Mouse (Mus musculus): ENCODE results near the gene Hdac9. TPM values are rescaled to one million over a fixed set of nuclear protein-coding genes. Genes with fewer than 3 reads are reported as not detected.

The Hdac9 gene
- polyA plus RNA-seq, 1 experiment from 2014 or later: 17.0 TPM

GRCm38 (mm10) chr12:34714266-34714939, 202.5 kb downstream of the Hdac9 start:
- peaks cover 6% of the 10 kb centered on the region for H3K4me1 ChIP-seq (ENCODE audit: control insufficient read depth, insufficient read depth, low read length)
- H3K9ac ChIP-seq (replicated peaks; ENCODE audit: low read length): no peak overlapping the region
- peak; percentile 54 for DNase-seq
- H3K27me3 ChIP-seq (ENCODE audit: control insufficient read depth, insufficient read depth, low read length): no peaks in the 10 kb centered on the region
- no peak for ATAC-seq (ENCODE audit: low FRiP score, low TSS enrichment)
- no peak overlapping the region for H3K4me2 ChIP-seq (ENCODE audit: low read length)
- no peak overlapping the region for H3K4me3 ChIP-seq (replicated peaks; ENCODE audit: low read depth, low read length)
- H3K27ac ChIP-seq (replicated peaks; ENCODE audit: low read depth, low read length): no peak overlapping the region; the same call in 1 of the 2 replicates
- H3K36me3 ChIP-seq (ENCODE audit: control insufficient read depth, insufficient read depth, low read length): no peaks in the 10 kb centered on the region
- 62% methylated on average over 14 of the region's 14 CpGs for WGBS
- no peaks in the 10 kb centered on the region for H3K9me3 ChIP-seq (ENCODE audit: control insufficient read depth, low read length)

DNA sequence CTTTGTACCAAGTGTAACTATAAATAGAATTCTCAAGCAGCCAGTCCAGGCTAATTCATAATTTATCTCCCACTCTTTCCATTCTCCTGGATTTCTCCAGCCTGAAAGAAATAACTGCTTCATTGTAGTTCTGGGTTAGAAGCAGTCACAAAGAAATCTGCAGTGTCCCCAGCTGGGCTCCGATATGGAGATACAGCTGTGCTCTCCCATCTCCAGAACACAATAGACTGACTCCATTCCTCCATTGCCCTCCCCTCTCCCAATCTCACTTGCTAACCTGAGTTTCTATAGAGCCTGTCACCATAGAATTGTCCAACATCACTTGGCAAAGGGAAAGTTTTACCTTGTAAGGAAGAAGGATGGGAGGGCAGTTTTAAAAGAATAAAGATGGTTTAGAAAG, 218.9 kb downstream of the Hdac9 start:
- peak; percentile 11 for DNase-seq
- ATAC-seq (ENCODE audit: low FRiP score, low TSS enrichment): no peak
- WGBS: 22% methylated on average over 1 of the region's 1 CpGs

GRCm38 (mm10) chr12:34696736-34697135, 220.2 kb downstream of the Hdac9 start:
- Histone ChIP-seq H3K4me1 (ENCODE audit: control insufficient read depth, insufficient read depth, low read length) (no peaks in the 10 kb centered on the region), H3K9me3 (ENCODE audit: control insufficient read depth, low read length) (no peaks in the 10 kb centered on the region), H3K4me2 (ENCODE audit: low read length) (no peak overlapping the region), H3K9ac (replicated peaks; ENCODE audit: low read length) (no peak overlapping the region), H3K4me3 (replicated peaks; ENCODE audit: low read depth, low read length) (no peak overlapping the region), H3K27me3 (ENCODE audit: control insufficient read depth, insufficient read depth, low read length) (no peaks in the 10 kb centered on the region), H3K36me3 (ENCODE audit: control insufficient read depth, insufficient read depth, low read length) (no peaks in the 10 kb centered on the region), H3K27ac (replicated peaks; ENCODE audit: low read depth, low read length) (no peak overlapping the region)
- no peak for DNase-seq
- 88% methylated on average over 1 of the region's 1 CpGs for WGBS
- ATAC-seq (ENCODE audit: low FRiP score, low TSS enrichment): no peak

More for the DNA sequence above, 218.9 kb downstream of the Hdac9 start:
- no peaks in the 10 kb centered on the region for H3K4me1 ChIP-seq (ENCODE audit: control insufficient read depth, insufficient read depth, low read length)
- H3K9ac ChIP-seq (replicated peaks; ENCODE audit: low read length): no peak overlapping the region
- H3K4me2 ChIP-seq (ENCODE audit: low read length): no peak overlapping the region
- H3K36me3 ChIP-seq (ENCODE audit: control insufficient read depth, insufficient read depth, low read length): no peaks in the 10 kb centered on the region
- H3K4me3 ChIP-seq (replicated peaks; ENCODE audit: low read depth, low read length): no peak overlapping the region
- no peaks in the 10 kb centered on the region for H3K9me3 ChIP-seq (ENCODE audit: control insufficient read depth, low read length)
- H3K27me3 ChIP-seq (ENCODE audit: control insufficient read depth, insufficient read depth, low read length): no peaks in the 10 kb centered on the region
- H3K27ac ChIP-seq (replicated peaks; ENCODE audit: low read depth, low read length): no peak overlapping the region

GRCm38 (mm10) chr12:34688941-34689340, 228.0 kb downstream of the Hdac9 start:
- WGBS: 42% methylated on average over 4 of the region's 4 CpGs
- H3K9ac ChIP-seq (replicated peaks; ENCODE audit: low read length): no peak overlapping the region
- DNase-seq: no peak
- no peak for ATAC-seq (ENCODE audit: low FRiP score, low TSS enrichment)
- no peak overlapping the region for H3K4me3 ChIP-seq (replicated peaks; ENCODE audit: low read depth, low read length)
- 0 out of 2 replicates have a peak, but pooled peaks cover 5% of the 10 kb centered on the region for H3K4me1 ChIP-seq (ENCODE audit: control insufficient read depth, insufficient read depth, low read length)
- no peak overlapping the region for H3K4me2 ChIP-seq (ENCODE audit: low read length)
- no peaks in the 10 kb centered on the region for H3K27me3 ChIP-seq (ENCODE audit: control insufficient read depth, insufficient read depth, low read length)
- H3K36me3 ChIP-seq (ENCODE audit: control insufficient read depth, insufficient read depth, low read length): no peaks in the 10 kb centered on the region
- no peaks in the 10 kb centered on the region for H3K9me3 ChIP-seq (ENCODE audit: control insufficient read depth, low read length)
- no peak overlapping the region for H3K27ac ChIP-seq (replicated peaks; ENCODE audit: low read depth, low read length)

- no peak overlapping the region for H3K4me3 ChIP-seq (replicated peaks; ENCODE audit: low read depth, low read length)
- H3K4me2 ChIP-seq (ENCODE audit: low read length): no peak overlapping the region
- H3K9ac ChIP-seq (replicated peaks; ENCODE audit: low read length): no peak overlapping the region
- no peaks in the 10 kb centered on the region for H3K4me1 ChIP-seq (ENCODE audit: control insufficient read depth, insufficient read depth, low read length)
- H3K27ac ChIP-seq (replicated peaks; ENCODE audit: low read depth, low read length): no peak overlapping the region
- H3K27me3 ChIP-seq (ENCODE audit: control insufficient read depth, insufficient read depth, low read length): no peaks in the 10 kb centered on the region
- no peaks in the 10 kb centered on the region for H3K9me3 ChIP-seq (ENCODE audit: control insufficient read depth, low read length)
- DNase-seq (peak; percentile 39), ATAC-seq (ENCODE audit: low FRiP score, low TSS enrichment) (no peak; the same call in 1 of the 2 replicates)
- H3K36me3 ChIP-seq (ENCODE audit: control insufficient read depth, insufficient read depth, low read length): no peaks in the 10 kb centered on the region
- WGBS: 64% methylated on average over 4 of the region's 4 CpGs
Observed at GRCm38 (mm10) chr12:34683375-34683774, 233.5 kb downstream of the Hdac9 start.

GRCm38 (mm10) chr12:34682657-34683056, 234.2 kb downstream of the Hdac9 start:
- H3K4me2 ChIP-seq (ENCODE audit: low read length): no peak overlapping the region
- no peaks in the 10 kb centered on the region for H3K27me3 ChIP-seq (ENCODE audit: control insufficient read depth, insufficient read depth, low read length)
- H3K4me1 ChIP-seq (ENCODE audit: control insufficient read depth, insufficient read depth, low read length): no peaks in the 10 kb centered on the region
- H3K36me3 ChIP-seq (ENCODE audit: control insufficient read depth, insufficient read depth, low read length): no peaks in the 10 kb centered on the region
- no peak overlapping the region for H3K27ac ChIP-seq (replicated peaks; ENCODE audit: low read depth, low read length)
- DNase-seq: no peak
- H3K9me3 ChIP-seq (ENCODE audit: control insufficient read depth, low read length): no peaks in the 10 kb centered on the region
- H3K4me3 ChIP-seq (replicated peaks; ENCODE audit: low read depth, low read length): no peak overlapping the region
- WGBS: 88% methylated on average over 3 of the region's 3 CpGs
- no peak for ATAC-seq (ENCODE audit: low FRiP score, low TSS enrichment)
- no peak overlapping the region for H3K9ac ChIP-seq (replicated peaks; ENCODE audit: low read length)

- ATAC-seq (ENCODE audit: low FRiP score, low TSS enrichment) (no peak), DNase-seq (no peak)
- no peaks in the 10 kb centered on the region for H3K27me3 ChIP-seq (ENCODE audit: control insufficient read depth, insufficient read depth, low read length)
- no peak overlapping the region for H3K27ac ChIP-seq (replicated peaks; ENCODE audit: low read depth, low read length)
- H3K4me2 ChIP-seq (ENCODE audit: low read length): no peak overlapping the region
- no peaks in the 10 kb centered on the region for H3K9me3 ChIP-seq (ENCODE audit: control insufficient read depth, low read length)
- no peaks in the 10 kb centered on the region for H3K4me1 ChIP-seq (ENCODE audit: control insufficient read depth, insufficient read depth, low read length)
- H3K9ac ChIP-seq (replicated peaks; ENCODE audit: low read length): no peak overlapping the region
- no peak overlapping the region for H3K4me3 ChIP-seq (replicated peaks; ENCODE audit: low read depth, low read length)
- H3K36me3 ChIP-seq (ENCODE audit: control insufficient read depth, insufficient read depth, low read length): no peaks in the 10 kb centered on the region
- WGBS: 39% methylated on average over 5 of the region's 5 CpGs
Observed at GRCm38 (mm10) chr12:34680576-34680975, 236.3 kb downstream of the Hdac9 start.

DNA sequence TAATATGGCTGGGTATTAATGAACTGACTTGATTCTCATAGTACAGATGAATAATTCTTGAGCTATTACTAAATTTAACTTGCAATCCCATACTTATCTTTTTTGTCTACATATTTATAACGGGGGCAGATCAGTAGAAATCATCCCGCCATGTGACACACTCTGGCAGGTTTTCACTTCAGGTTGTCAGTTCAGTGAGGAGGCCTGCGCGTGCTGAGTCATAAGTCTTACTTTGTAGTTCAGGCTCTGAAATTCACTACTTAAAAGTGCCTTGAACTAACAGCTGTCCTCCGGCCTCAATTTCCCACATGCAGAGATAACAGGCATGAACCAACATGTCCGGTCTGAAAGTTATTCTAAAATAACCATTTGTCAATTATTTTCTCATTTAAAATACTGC, 239.8 kb downstream of the Hdac9 start:
- H3K27ac ChIP-seq (replicated peaks; ENCODE audit: low read depth, low read length): no peak overlapping the region
- ATAC-seq (ENCODE audit: low FRiP score, low TSS enrichment) (no peak), DNase-seq (no peak)
- no peaks in the 10 kb centered on the region for H3K36me3 ChIP-seq (ENCODE audit: control insufficient read depth, insufficient read depth, low read length)
- H3K9me3 ChIP-seq (ENCODE audit: control insufficient read depth, low read length): no peaks in the 10 kb centered on the region
- H3K4me2 ChIP-seq (ENCODE audit: low read length): no peak overlapping the region
- 82% methylated on average over 6 of the region's 6 CpGs for WGBS
- no peak overlapping the region for H3K4me3 ChIP-seq (replicated peaks; ENCODE audit: low read depth, low read length)
- H3K27me3 ChIP-seq (ENCODE audit: control insufficient read depth, insufficient read depth, low read length): no peaks in the 10 kb centered on the region
- no peak overlapping the region for H3K9ac ChIP-seq (replicated peaks; ENCODE audit: low read length)
- no peaks in the 10 kb centered on the region for H3K4me1 ChIP-seq (ENCODE audit: control insufficient read depth, insufficient read depth, low read length)

- Histone ChIP-seq H3K9ac (replicated peaks; ENCODE audit: low read length) (no peak overlapping the region), H3K27ac (replicated peaks; ENCODE audit: low read depth, low read length) (no peak overlapping the region), H3K4me3 (replicated peaks; ENCODE audit: low read depth, low read length) (no peak overlapping the region), H3K27me3 (ENCODE audit: control insufficient read depth, insufficient read depth, low read length) (no peaks in the 10 kb centered on the region), H3K9me3 (ENCODE audit: control insufficient read depth, low read length) (no peaks in the 10 kb centered on the region), H3K4me2 (ENCODE audit: low read length) (no peak overlapping the region), H3K36me3 (ENCODE audit: control insufficient read depth, insufficient read depth, low read length) (no peaks in the 10 kb centered on the region), H3K4me1 (ENCODE audit: control insufficient read depth, insufficient read depth, low read length) (no peaks in the 10 kb centered on the region)
- DNase-seq: no peak
- ATAC-seq (ENCODE audit: low FRiP score, low TSS enrichment): no peak
- WGBS: 78% methylated on average over 2 of the region's 2 CpGs
Observed at GRCm38 (mm10) chr12:34674235-34674634, 242.7 kb downstream of the Hdac9 start.

Data from midbrain, embryonic 14.5 days (tissue).